Mouse (Mus musculus) central nervous system, embryonic 11.5 days (tissue): ENCODE data around the gene Aldh16a1. TPM values are rescaled to one million over a fixed set of nuclear protein-coding genes. Genes with fewer than 3 reads are reported as not detected.

ENCODE experiments used
- polyA plus RNA-seq: library from polyadenylated mRNA; depleted of rRNA; stranded (reverse); fragments of >200 nt; gene quantifications from 2 replicates; pipeline ENCODE4 v1.2.3, GENCODE M21; 2012; rRNA removed

Gene Aldh16a1
- polyA plus RNA-seq: 31.7 and 34.0 TPM in 2 replicates

DNA sequence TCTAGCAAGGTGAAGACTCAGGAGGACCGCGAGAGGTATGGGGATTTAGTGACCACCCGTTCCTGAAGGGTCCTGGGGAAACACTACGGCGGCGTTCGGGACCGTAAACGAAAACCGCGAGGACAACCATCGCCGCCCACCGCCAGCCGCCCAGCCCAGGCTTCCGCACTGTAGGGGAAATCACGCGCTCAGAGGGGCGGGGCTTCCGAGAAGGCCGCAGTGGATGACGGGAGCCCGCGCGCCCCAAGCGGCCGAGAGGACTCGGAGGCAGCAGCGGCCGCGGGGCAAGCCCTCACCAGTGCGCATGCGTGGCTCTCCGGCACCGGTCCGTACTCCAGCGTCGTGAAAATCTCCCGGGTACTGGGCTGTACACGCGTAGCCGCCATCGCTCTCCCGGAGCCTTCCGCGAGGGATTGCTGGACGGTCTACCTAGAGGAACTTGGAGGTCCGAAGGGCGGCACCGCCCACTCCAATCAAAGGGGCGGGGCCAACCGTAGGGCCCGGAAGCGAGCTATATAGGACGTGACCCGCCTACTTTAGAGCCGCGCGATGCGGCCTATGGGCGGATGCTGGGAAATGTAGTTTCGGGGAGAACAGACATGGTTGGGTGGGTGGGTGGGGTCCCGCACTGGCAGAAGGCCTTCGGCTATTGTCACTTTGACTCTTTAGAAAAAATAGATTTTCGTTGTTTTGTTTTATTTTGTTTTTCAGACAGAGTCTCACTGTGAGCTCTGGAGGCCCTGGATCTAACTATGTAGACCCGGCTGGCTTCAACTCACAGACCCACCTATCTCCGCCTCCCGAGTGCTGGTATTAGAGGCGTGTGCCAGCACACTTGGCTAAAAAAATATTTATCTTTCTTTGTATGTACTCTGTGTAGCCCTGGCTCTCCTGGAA, at the start of gene Aldh16a1, which contains the start of gene Pih1d1:
TSS of gene Aldh16a1 (minus strand) at position 489 of the 897 bp plus-strand sequence.
TSS of gene Pih1d1 (plus strand) at position 208 of the 897 bp plus-strand sequence.

DNA sequence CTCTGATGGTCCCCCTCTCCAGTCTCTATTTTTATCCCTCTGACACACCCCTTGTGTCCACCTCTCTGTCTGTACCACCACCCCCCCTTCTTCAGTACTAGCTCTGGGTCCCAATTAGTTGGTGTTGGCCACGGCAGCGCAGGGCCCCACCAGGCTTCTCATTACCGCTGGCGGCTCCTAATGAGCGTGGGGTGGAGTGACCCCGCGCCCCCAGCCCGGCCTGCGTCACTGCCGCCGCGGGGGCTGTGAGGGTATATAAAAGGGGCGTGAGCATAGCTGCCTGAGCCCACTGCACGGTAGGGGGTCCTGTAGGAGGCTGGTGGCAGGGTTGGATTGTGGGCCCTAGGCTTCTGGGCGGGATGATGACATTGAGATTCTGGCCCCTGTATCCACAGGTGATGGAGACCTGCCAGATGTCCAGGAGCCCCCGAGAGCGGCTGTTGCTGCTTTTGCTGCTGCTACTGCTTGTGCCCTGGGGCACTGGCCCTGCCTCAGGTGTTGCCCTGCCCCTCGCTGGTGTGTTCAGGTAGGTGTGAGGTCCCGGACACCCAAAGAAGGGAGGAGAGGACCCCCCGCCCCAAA, 26.6 kb upstream of the Aldh16a1 start, which contains the start of gene Pth2:
TSS of gene Pth2 (plus strand) at position 100 of the 582 bp plus-strand sequence.

DNA sequence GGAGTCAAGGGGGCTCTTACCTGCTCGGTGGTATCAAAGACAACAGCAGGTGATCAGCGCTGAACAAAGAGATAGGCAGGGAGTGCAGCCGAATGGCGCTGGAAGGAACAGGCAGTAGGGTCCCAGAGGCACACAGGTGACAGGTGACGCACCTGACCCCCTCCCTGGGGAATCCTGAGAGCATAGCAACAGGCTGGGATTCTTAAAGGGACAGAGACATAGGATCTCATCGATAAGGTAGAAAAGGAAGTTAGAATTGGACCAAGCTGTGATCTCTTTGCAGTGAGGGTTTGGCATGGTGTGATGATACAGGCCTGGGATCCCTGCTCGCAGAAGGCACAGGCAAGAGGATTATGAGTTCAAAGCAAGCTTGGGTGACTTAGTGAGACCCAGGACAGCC, 25.1 kb upstream of the Aldh16a1 start, which contains the start of gene Gfy:
TSS of gene Gfy (minus strand) at position 101 of the 400 bp plus-strand sequence.

DNA sequence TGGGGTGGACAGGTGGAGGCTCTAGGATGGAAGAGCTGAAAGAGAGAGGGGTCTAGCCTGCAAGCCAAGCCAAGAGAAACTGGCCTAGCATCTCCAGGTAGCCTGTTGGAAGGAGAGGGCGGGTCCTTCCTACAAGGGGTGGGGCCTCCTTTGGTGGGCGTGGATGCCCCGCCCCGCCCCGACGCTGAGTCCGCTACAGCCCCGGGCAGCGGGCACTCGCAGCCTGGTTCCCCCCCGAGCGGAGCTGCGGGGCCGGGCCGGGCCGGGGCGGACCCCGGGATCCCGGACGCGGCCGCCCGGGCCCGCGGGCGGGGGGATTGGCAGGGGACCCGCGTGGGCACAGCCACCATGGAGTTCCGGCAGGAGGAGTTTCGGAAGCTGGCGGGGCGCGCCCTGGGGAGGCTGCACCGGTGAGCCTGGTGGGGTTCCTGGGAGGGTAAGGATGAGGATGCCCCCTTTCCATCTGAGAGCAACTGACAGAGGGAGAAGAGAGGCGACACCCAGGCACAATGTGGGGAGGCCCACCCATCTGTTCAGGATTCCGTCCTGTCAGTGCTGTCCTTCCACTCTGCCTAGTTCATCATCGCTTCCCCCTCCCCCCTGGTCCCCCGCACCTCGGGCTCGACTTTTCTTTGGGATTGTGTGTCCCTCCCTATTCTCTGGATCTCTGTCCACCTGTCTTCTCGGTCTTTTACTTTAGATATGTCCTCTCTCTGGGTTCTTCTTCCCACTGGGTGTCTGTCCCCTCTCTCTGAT, 9.5 kb upstream of the Aldh16a1 start, which contains the start of gene Slc17a7:
TSS of gene Slc17a7 (plus strand) at position 215 of the 756 bp plus-strand sequence.

DNA sequence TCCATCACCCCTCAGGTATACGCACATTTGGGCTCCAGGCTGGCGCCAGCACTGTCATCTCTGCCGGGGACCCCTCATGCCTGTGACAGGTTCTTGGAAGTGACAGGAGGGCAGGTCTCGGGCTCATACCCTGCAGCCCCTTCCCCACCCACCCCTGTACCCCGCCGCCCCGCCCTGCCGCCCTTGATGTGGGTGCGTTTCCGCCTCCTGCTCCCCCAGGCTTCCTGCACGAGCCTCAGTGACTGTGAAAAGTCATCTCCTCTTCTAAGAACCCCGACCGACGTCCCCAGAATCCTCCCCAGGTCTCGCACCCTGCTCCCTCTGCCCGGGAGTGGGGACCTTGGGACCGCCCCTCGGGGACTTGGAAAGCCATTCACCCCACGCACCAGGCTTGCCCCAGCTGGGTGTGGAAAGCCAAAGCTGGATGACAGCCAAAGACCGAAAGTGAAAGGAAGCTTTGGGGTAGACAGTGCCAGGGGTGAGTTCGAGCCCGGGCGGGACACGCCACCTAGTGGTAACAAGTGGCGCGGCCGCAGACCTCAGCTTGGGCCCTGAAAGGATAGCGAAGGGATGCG, 18.3 kb downstream of the Aldh16a1 start, which contains the start of the genes Gm45713 and Flt3l:
TSS of gene Gm45713 (minus strand) at position 239 of the 575 bp plus-strand sequence.
TSS of gene Flt3l (minus strand) at position 440 of the 575 bp plus-strand sequence.

DNA sequence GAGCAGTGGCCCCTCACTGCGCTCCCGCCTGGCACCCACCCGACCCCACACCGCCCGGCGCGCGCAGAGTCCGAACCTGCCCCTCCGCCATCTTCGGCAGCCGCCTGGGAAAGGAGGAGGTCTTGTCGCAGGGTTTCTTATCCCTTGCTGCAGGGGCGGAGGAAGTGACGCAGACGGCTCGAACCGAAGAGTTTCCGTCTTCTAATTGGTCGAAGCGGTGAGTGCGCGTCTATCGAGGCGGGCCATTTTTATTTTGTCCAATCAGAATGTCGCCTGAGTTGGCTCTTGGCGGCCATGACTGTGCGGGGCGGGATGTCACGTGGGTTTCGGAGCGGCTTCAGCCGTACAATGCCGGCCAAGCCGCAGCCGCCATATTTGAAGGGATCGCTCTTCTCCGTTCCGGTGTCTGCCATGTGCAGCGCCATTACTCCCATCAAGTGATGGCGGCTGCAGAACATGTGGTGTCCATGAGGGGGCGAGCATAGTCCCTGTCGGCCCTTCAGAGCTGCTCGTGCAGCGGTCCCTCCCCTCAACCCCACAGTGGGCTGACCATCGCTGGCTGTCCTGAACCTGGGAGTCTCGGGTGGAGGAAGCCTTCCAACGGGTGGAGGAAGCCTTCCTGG, 25.6 kb downstream of the Aldh16a1 start, which contains the start of gene Rpl13a:
TSS of gene Rpl13a (minus strand) at position 138 of the 623 bp plus-strand sequence.

DNA sequence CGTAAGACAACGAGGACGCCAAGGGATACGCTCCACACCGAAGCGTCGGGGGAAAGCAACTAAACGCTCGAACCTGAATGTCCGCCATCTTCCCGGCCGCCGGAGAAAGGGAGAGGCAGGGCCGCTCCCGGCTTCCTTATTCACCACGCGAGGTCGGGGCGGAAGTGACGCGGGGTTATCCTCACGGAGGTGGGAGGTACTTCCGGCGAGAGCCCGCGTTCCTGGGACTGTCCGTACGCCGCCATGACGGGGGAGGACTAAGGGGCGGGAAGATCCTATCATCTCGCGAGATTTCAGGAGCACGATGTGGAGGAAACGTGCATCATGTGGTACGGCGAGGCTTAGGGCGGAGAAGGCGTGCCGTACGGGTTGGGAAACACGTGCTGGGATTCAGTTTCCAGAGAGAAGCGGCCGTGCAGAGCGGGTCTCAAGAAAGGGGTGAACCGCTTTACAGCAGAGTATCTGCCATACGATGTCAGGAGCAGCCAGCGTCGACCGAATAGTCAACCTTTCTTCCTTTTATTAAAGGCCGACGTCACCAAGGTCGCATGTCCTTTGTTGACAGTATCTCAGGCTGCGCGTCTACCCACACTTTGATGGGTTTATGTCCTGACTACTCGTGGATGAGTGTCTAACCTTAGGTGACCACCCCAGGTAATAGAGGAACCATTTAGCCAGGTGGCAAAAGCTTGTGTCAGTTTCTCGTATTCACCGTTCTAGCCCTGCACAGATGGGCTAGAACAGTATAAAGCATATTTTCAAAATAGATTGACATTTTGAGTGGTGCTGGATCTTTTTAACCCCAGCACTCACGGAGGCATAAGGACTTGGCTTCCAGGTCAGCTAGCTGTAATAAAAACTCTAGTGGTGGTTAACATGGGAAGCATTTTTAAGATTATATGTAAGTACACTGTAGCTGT, 29.9 kb downstream of the Aldh16a1 start, which contains the start of gene Rps11:
TSS of gene Rps11 (minus strand) at position 216 of the 920 bp plus-strand sequence.

DNA sequence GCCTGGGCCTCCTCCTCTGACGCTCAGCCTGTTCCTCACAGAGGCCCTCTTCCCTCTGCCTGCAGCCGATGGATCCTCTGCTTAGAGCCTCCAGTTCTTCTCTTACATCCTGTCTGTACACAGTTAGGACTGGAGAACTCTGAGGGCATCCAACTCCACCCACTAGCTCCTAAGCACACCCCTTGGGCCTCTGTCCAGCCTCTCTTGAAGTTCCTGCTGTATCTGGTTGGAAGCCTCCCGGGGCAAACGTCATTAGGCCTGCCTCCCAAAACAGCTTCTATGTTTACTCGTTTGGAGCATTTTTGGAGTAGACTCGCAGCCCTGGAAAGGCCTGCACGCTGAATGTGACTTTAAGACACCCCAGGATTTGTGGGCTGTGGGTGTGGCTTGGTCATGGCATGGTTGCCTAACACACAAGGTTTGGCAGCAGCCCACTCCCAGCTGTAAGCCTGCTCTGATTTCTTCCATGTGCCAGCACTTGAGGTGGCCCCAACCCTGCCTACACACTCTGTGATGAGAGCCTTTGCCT, 50.7 kb downstream of the Aldh16a1 start, which contains the start of gene Fcgrt:
TSS of gene Fcgrt (minus strand) at position 200 of the 529 bp plus-strand sequence.

DNA sequence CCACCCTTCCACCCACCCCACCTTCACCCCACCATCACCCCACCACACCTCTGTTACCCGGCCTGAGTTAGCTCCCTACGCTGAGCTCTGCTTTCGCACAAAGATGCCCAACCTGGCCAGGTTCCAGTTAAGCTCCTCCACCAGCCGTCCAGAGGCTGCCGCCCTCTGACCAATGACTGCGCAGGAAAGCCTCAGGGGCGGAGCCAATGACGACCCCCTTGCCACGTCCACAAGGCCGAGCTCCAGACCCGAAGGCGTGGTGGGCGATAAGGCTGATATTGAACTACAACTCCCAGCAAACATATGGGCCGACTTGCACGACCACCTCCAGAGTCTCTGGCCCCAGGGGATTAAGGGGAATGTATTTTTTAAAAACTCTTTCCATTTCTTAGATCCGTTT, 62.3 kb downstream of the Aldh16a1 start, which contains the start of gene Rcn3:
TSS of gene Rcn3 (minus strand) at position 174 of the 400 bp plus-strand sequence.

Other genes starting within 250 kb of the Aldh16a1 start
- 70.2 and 102 TPM in 2 replicates for gene Ap2a1, start 225.1 kb downstream of the Aldh16a1 start, polyA plus RNA-seq
- 0.07 and 0.08 TPM in 2 replicates for gene Tsks, start 211.4 kb downstream of the Aldh16a1 start, polyA plus RNA-seq
- gene Cpt1c, start 179.7 kb downstream of the Aldh16a1 start, polyA plus RNA-seq: 36.4 and 49.2 TPM in 2 replicates
- 510 and 945 TPM in 2 replicates for gene Prmt1, start 168.0 kb downstream of the Aldh16a1 start, polyA plus RNA-seq
- gene Irf3, start 156.9 kb downstream of the Aldh16a1 start, polyA plus RNA-seq: 113 and 137 TPM in 2 replicates
- 70.1 and 80.1 TPM in 2 replicates for gene Bcl2l12, start 155.9 kb downstream of the Aldh16a1 start, polyA plus RNA-seq
- 105 and 108 TPM in 2 replicates for gene Scaf1, start 138.2 kb downstream of the Aldh16a1 start, polyA plus RNA-seq
- 17.2 and 25.6 TPM in 2 replicates for gene Rras, start 136.6 kb downstream of the Aldh16a1 start, polyA plus RNA-seq
- 27.7 and 54.2 TPM in 2 replicates for gene Prr12, start 101.7 kb downstream of the Aldh16a1 start, polyA plus RNA-seq
- gene Nosip, start 92.2 kb downstream of the Aldh16a1 start, polyA plus RNA-seq: 75.0 and 79.0 TPM in 2 replicates
- gene Prrg2, start 91.9 kb downstream of the Aldh16a1 start, polyA plus RNA-seq: 18.9 and 28.4 TPM in 2 replicates
- gene Rcn3, start 62.4 kb downstream of the Aldh16a1 start, polyA plus RNA-seq: 151 and 178 TPM in 2 replicates
- gene Fcgrt, start 50.7 kb downstream of the Aldh16a1 start, polyA plus RNA-seq: 9.6 and 15.3 TPM in 2 replicates
- gene Rps11, start 30.1 kb downstream of the Aldh16a1 start, polyA plus RNA-seq: 695 and 927 TPM in 2 replicates
- 2,695 and 3,876 TPM in 2 replicates for gene Rpl13a, start 25.8 kb downstream of the Aldh16a1 start, polyA plus RNA-seq
- gene Gm45713, start 18.4 kb downstream of the Aldh16a1 start, polyA plus RNA-seq: 0.05 and 0.52 TPM in 2 replicates
- 4.8 and 5.5 TPM in 2 replicates for gene Flt3l, start 18.2 kb downstream of the Aldh16a1 start, polyA plus RNA-seq
- gene Pih1d1, start 281 bp downstream of the Aldh16a1 start, polyA plus RNA-seq: 112 and 132 TPM in 2 replicates
- 2.3 and 2.8 TPM in 2 replicates for gene Slc17a7, start 9.4 kb upstream of the Aldh16a1 start, polyA plus RNA-seq
- gene Gfy, start 25.0 kb upstream of the Aldh16a1 start, polyA plus RNA-seq: 0.04 and 0.07 TPM in 2 replicates
- 0.26 TPM in 1 of 2 replicates, not detected in the other for gene Pth2, start 26.4 kb upstream of the Aldh16a1 start, polyA plus RNA-seq
- 0.92 and 1.1 TPM in 2 replicates for gene Ccdc155, start 50.3 kb upstream of the Aldh16a1 start, polyA plus RNA-seq
- gene Dkkl1, start 57.6 kb upstream of the Aldh16a1 start, polyA plus RNA-seq: 2.0 and 3.1 TPM in 2 replicates
- 557 and 610 TPM in 2 replicates for gene Tead2, start 61.2 kb upstream of the Aldh16a1 start, polyA plus RNA-seq
- gene Cd37, start 84.5 kb upstream of the Aldh16a1 start, polyA plus RNA-seq: 1.8 and 2.6 TPM in 2 replicates
- 0.17 and 0.30 TPM in 2 replicates for gene Slc6a16, start 86.5 kb upstream of the Aldh16a1 start, polyA plus RNA-seq
- gene Slc6a21, start 122.9 kb upstream of the Aldh16a1 start, polyA plus RNA-seq: not detected in 2 replicates
- 18.1 and 19.9 TPM in 2 replicates for gene Trpm4, start 179.2 kb upstream of the Aldh16a1 start, polyA plus RNA-seq
- gene Hrc, start 180.7 kb upstream of the Aldh16a1 start, polyA plus RNA-seq: 1.7 and 4.2 TPM in 2 replicates
- gene Ppfia3, start 212.4 kb upstream of the Aldh16a1 start, polyA plus RNA-seq: 13.7 and 16.5 TPM in 2 replicates
- gene Lin7b, start 216.0 kb upstream of the Aldh16a1 start, polyA plus RNA-seq: 3.5 and 3.6 TPM in 2 replicates
- gene Snrnp70, start 241.2 kb upstream of the Aldh16a1 start, polyA plus RNA-seq: 695 and 1,491 TPM in 2 replicates